Mouse (Mus musculus) heart, adult 2 months (tissue): Measurements from ENCODE around the gene A730071L15Rik.

ENCODE experiments used
- CTCF ChIP-seq: fragments of 200-600 bp; IDR thresholded peaks from 2 replicates; pipeline ENCODE4 v1.8.1; 2022; ENCODE audit warnings: antibody characterized with exemption, mild to moderate bottlenecking, moderate library complexity
- EP300 ChIP-seq: fragments of 200-500 bp; IDR thresholded peaks from 2 replicates; pipeline ENCODE4 v1.6.1; 2011; ENCODE audit warnings: low read depth, low read length, control low read depth; ENCODE audit not compliant: insufficient read depth

- TF ChIP-seq CTCF (no peak), EP300 (no peak)
Measured at GRCm38 (mm10) chr11:6187399-6187798, 12.4 kb upstream of the A730071L15Rik start.
